Mouse (Mus musculus) ovary, postnatal 10 days (tissue): Measurements from ENCODE around the gene Ccnb1.
"Not testable (repeated sequence)": the region's sequence is repeated elsewhere in the genome, so short reads cannot be mapped to it uniquely, and the experiment has no call there.

Experiments
- DNase-seq: peaks from one replicate; pipeline ENCODE4 v3.0.0; 2022; ENCODE audit warnings: low spot score

The Ccnb1 gene

DNA sequence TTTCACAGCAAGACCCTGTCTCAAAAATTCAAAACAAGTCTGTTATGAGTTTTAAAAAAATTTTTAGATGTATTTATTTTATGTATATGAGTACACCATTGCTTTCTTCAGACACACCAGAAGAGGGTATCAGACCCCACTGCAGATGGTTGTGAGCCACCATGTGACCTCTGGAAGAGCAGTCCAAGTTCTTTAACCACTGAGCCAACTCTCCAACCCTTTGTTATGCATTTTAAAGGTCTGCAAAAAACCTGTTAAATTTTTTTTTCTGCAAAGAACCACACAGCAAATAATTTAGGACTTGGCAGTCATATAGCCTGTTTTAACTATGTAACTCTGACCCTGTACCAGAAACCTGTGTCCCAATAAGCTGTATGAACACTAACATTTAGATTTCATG is 11.7 kb downstream of the Ccnb1 start:
- DNase-seq = no peak

- no peak for DNase-seq
Observed at GRCm38 (mm10) chr13:100755329-100755728, 31.0 kb downstream of the Ccnb1 start.

DNA sequence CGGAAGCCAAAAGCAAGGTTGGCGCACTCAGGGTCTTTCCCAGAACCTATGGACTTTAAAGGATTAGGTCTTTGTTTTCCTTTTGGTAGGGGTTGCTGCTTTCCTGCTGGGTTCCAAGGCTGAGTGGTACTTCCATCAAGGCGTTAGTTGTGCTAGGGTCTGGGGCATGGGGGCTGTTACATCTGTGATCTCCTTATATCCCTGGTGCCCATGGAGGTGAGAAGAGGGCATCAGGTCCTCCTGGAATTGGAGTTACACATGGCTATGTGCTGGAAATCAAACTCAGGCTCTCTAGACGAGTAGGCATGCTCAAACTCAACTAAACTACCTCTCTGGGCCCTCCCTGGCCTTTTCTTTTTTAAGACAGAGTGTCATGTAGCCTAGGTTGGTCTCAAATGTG is 32.2 kb downstream of the Ccnb1 start:
- no peak for DNase-seq

DNA sequence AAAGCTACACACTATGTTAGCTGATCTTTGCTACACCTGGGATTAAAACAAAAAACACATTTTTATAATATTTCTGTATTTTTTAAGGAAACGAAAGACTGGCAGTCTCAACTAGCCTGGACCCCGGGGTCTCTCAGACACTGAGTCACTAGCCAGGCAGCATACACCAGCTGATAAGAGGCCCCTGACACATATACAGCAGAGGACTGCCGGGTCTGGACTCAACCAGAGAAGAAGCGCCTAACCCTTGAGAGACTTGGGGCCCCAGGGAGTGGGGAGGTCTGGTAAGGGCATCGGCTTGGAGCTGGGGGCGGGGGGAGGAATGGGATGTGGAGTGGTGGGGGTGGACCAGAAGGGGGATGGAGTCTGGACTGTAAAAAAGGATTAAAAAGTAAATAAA is 33.4 kb downstream of the Ccnb1 start:
- no peak for DNase-seq

- DNase-seq = no peak
Observed at GRCm38 (mm10) chr13:100752529-100752928, 33.8 kb downstream of the Ccnb1 start.

GRCm38 (mm10) chr13:100751402-100751801 is 35.0 kb downstream of the Ccnb1 start:
- DNase-seq = no peak

DNA sequence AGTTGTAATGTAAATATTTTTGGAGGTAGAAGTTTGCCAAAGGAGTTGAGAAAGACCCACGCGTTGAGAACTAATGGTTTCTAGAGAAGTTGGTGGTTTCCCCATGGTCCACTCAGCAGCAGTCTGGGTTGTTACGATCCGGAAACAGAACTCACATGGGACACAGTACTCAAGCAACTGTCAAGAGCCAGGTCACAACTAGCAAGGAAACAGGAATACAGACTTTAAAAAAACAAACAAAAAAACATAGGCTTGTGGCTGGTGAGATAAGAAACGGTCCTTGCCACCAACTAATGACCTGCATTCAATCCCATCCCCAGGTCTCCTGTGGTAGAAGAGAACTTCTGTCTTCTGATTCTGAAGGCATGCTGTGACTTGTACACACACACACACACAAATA is 35.6 kb downstream of the Ccnb1 start:
- no peak for DNase-seq

GRCm38 (mm10) chr13:100748638-100749037 is 37.7 kb downstream of the Ccnb1 start:
- DNase-seq = no peak

GRCm38 (mm10) chr13:100746090-100746489 is 40.3 kb downstream of the Ccnb1 start:
- no peak for DNase-seq

GRCm38 (mm10) chr13:100744036-100744744 is 42.2 kb downstream of the Ccnb1 start, which contains the start of gene Mrps36:
Gene Mrps36, minus strand, starts transcription at chr13:100744659.
- peak; percentile 75 for DNase-seq

GRCm38 (mm10) chr13:100743346-100744035 is 42.9 kb downstream of the Ccnb1 start:
- no peak for DNase-seq

DNA sequence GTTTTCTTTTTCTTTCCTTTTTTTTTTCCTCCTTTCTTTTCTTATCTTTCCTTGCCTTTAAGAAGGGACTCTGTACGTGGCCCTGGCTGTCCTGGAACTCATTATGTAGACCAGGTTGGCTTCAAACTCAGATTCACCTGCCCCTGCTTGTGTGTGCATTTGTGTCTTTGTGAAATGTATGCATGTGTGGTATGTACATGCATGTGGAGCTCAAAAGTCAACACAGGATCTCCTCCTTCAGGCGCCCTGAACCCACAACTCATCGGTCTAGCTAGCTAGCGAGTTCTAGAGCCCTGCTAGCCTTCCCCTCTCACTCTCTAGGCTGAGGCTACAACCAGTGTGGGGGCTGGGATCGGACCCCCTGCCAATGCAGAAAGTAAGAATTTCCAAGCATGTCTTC is 43.5 kb downstream of the Ccnb1 start:
- no peak for DNase-seq

DNA sequence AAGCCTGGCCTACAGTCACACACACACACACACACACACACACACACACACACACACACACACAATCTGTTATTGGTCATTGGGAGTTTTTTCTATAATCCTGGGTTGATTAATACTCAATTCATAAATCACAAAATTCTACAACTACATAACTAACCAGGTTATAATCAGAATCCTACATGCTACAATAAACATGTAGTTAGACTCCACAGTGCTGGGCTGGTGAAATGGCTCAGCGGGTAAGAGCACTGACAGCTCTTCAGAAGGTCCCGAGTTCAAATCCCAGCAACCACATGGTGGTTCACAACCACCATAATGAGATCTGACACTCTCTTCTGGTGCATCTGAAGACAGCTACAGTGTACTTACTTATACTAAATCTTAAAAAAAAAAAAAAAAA is 53.6 kb downstream of the Ccnb1 start:
- DNase-seq = no peak

DNA sequence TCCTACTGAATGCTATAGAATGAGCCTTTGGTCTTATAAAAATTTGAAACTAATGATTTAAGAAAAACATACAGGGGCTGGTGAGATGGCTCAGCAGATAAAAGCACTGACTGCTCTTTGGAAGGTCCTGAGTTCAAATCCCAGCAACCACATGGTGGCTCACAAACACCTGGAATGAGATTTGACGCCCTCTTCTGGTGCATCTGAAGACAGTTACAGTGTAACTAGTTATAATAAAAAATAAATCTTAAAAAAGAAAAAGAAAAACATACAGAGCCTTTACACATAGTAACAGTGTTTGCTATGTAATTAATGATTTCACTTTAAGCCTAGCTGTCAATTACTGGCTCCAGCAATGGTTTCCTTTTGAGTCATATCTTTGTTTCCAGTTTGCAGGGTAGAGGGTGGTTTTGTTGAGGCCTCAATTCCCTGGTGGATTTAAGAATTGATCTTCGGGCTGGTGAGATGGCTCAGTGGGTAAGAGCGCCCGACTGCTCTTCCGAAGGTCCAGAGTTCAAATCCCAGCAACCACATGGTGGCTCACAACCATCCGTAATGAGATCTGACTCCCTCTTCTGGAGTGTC is 54.8 kb downstream of the Ccnb1 start:
- not testable (repeated sequence) for DNase-seq

DNA sequence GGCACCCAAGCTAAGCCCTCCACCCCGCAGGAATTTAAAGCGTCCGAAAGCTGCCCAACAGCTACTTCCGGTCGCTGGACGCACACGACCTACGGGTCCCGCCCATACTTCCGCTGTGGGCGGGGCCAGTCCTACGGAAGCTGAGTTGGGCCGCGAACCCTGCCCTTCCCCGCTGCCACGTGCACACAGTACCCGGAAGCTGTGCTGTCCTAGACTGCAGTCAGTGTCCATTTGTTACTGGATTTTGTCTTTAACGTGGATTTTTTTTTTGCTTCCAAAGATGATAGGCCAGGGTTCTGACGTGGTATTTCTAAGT is 55.6 kb downstream of the Ccnb1 start, which contains the start of gene Cdk7:
Gene Cdk7, minus strand, starts transcription at position 79 of the 316 bp plus-strand sequence.
- peak; percentile 79 for DNase-seq

DNA sequence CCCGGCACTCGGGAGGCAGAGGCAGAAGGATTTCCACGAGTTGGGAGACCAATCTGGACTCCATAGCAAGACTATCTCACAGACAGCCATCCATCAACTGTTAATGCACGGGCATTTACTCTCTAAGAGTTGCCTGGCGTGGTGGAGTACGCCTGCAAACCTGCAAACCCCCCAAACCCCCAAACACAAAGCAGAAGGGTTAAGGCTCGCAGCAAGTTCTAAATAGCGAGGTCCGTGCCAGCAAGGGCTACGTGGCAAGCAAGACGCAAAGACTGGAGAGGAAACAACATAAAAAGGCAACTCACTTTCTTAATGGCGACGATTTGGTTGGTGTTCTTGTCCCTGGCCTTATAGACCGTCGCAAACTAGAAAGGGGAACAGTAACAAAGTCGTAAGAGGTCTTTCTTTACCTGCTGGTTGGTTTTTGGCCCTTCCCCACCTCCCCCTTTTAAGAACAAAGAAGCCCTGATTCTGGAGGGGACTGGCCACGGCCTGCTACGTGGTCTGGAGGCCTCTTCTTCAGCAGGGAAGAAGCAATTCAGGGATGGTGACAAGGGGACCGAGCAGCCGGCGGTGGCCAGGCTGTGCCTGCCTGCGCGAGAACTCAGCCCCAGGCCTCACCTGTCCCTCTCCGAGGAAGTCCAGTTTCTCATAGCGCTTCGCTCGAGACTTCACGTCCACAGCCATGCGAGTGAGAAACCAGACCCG is 56.1 kb downstream of the Ccnb1 start:
- peak; percentile 18 for DNase-seq
